Mouse (Mus musculus): ENCODE data around the gene Tnfaip2.

Tnfaip2 gene

DNA sequence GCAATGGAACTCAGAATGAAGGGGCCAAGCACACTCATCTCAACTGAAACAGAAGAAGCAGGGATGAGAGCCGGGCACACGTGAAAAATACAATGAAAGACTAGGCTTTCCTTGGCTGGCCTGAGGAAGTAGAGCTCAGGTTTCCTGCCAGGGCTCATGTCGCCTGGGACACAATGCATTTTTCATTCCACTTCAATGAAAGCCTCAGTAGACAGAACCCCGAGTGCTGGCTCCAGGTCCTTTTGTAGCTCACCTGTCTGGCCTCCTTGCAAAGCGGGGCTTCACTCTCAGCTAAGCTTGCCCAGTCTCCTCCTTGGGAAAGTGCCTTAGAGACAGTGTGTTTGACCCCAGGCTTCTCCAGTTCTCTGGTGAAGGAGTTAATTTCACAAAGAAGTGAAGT lies 36.7 kb downstream of the Tnfaip2 start:
- no peak for DNase-seq (ENCODE audit: low spot score in 2 of 2)

DNA sequence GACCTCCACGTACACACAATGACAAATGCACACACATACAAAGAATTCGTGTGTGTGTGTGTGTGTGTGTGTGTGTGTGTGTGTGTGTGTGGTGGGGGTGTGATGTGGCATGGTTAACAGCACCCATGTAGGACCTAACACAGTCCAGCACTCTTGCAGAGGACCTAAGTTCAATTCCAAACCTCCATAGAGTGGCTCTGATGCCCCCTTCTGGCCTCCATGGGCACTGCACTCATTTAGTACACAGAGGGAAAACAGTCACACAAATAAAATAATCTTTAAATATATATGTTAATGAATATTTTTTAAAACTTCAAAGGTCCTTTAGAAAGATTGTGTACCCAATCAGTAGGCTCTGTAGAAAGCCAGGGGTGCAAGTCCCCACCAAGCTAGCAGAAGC lies 37.6 kb downstream of the Tnfaip2 start:
- no peak for DNase-seq (ENCODE audit: low spot score in 2 of 2)

DNA sequence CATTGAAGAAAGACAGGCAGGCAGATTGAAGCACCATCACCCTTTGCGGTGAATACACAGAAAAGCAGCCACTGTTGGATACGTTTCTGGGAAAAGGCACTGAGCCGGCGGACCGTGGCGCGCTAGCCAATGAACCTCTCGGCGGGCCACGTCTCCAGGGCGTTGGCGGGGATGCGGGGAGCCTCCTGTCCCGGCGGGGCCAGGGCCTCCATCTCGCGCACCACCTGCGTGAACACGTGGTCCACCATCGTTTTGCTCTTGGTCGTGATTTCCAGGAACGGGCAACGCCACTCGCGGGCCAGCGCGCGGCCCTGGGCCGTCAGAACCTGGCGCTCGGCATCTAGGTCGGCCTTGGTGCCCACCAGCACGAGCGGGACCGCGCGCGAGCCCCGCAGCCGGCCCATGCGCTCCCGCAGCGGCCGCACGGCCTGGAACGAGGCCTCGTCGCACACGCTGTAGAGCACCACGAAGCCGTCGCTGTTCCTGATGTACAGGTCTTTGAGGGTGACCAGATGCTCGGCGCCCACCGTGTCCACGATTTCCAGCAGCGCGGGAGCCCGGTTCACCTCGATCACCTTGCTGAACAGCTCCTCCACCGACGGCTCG lies 42.9 kb downstream of the Tnfaip2 start:
- no peak for DNase-seq (ENCODE audit: low spot score in 2 of 2)

DNA sequence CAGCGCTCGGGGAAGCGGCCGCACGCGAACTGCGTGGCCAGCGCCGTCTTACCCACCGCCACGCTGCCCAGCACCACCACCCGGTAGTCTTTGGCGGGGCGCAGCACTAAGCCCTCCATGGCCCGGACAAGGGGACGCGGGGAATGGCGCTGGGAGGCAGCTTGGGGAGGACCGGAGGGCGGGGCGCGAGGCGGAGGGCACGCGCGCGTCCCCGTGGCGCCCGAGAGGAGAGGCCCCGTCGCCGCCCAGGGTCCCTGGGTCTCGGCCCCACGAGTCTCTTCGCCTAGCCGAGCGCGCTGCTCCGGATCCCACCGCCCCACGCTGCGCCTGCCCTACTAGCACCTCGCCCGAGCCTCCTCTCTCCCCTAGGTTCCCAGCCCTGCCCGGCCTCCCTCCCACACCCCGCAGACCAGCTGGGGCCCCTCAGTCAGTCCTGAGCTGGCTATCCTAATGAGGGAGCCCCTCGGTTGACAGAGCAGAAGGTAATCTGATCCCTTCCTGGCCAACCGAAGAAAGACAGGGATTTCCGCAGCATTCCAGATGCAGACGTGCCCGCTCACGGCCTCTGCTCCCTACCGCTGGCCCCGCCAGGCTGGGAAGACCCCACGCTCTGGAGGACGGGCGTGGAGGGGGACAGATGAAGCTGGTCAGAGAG lies 43.5 kb downstream of the Tnfaip2 start, which contains the start of gene Gm266:
Gm266 (minus strand) TSS at position 172 of the 655 bp plus-strand sequence.
- no peak for DNase-seq (ENCODE audit: low spot score in 2 of 2)

DNA sequence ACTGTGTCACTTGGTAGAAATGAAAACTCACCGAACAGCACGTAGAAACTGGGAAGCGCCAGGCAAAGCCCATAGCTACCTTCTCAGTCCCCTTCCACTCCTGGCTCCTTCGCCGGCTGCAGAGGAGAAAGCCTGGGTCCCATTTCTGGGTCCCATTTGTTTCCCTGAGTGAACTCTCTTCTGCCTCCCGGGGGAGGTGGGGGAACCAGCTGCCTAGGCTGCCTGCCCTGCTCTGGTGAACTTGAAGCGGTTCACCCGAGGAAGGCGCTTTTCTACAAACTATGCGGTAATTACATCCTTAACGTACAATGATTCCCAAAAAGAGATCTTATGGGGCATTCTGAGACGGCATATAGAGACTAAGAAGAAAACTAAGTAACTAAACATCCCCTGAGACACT lies 44.2 kb downstream of the Tnfaip2 start:
- DNase-seq (ENCODE audit: low spot score in 2 of 2) = no peak

DNA sequence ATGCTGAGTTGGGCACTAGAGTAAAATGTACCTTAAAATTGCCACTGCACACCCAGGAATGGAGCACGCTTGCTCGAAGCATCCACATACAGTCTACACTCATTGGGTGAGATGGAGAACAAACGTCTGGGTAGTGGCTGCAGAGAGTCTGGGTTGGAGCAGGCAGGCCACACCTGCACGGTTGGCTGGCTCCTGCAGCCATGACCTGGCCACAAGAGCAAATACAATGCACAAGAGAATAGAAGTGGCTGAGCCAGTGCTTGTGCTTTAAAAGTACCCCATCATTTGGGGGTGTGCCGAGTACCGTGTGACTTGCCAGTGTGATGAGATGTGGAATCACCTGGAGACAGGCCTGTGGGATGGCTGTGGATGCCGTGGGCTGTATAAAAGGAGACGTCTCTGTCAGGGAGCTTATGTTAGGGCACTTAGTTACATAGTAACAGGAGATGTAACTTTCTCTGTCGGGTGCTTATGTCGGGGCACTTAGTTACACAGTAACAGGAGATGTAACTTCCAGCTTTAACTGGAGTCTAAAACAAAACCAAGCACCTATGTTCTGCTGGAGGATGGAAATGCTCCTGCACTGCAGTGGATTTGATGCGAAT lies 47.1 kb downstream of the Tnfaip2 start:
- DNase-seq (ENCODE audit: low spot score in 2 of 2) = no peak

DNA sequence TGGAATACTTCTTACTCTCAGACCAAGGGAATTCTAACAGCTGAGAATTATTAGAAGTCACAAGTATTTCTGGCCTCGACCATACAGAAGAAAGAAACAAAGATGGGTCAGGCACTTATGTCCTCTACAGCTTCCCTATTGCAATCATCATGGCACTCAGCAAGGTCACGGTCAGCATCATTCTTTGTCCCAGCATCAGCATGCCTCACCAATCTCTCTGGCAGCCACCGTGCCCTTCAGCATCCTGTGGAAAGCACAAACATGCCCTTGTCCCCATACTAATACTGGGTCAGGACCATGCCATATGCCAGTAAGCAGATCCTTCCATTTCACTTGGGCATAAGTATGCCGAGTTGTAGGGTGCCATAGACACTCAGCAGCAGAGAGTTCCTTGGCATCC lies 52.7 kb downstream of the Tnfaip2 start:
- no peak for DNase-seq (ENCODE audit: low spot score in 2 of 2)

DNA sequence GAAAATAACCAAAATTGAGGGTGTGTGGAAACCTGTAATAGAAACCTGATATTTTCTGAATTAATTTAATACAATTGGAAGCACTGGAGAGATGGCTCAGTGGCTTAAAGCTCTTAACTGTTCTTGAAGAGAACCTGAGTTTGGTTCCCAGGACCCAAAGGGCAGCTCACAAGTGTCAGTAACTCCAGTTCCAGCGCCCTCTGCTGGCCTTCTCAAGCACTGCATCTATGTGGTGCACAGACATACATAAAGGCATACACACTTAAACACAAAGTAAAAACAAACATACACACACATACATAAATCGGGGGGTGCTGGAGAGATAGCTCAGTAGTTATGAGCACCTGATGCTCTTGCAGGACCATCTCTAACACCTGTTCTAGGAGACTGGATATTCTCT lies 54.8 kb downstream of the Tnfaip2 start:
- no peak for DNase-seq (ENCODE audit: low spot score in 2 of 2)

DNA sequence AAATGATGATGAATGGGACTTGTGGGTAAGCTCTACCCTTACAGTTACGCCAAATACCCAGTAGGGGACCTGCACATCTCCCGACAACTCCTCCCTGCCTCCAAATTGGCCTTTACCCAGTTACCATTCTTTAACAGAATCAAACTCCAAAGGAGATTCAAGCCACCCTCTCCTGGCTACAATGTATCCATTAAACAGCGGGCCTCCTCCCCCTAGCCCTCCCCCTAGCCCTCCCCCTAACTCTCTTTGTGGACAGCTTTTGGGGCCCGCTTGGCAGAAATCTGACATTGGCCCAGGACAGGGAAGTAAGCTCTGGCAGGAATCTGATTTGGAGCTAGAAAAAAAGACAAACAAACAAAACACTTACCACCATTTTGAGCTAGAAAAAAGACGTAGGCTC lies 57.3 kb downstream of the Tnfaip2 start:
- no peak for DNase-seq (ENCODE audit: low spot score in 2 of 2)

DNA sequence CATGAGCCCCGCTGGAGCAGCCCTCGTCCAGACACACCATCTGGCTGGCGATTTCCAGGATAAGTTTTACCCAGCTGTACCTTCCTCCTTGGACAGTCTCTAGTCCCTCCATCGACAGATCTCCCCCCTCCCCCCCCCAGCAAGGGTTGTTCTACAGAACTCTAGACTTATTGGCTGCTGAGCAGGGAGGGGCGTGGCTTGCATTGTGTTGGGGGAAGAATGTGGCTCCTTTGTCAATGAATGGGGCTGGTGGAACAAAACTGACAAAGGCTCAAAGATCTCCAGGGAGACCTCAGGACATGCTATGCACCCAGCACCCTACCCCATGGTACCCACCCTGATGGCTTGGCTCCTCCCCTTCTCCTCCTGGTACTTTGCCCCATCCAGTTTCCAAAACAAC lies 58.5 kb downstream of the Tnfaip2 start:
- no peak for DNase-seq (ENCODE audit: low spot score in 2 of 2)

DNA sequence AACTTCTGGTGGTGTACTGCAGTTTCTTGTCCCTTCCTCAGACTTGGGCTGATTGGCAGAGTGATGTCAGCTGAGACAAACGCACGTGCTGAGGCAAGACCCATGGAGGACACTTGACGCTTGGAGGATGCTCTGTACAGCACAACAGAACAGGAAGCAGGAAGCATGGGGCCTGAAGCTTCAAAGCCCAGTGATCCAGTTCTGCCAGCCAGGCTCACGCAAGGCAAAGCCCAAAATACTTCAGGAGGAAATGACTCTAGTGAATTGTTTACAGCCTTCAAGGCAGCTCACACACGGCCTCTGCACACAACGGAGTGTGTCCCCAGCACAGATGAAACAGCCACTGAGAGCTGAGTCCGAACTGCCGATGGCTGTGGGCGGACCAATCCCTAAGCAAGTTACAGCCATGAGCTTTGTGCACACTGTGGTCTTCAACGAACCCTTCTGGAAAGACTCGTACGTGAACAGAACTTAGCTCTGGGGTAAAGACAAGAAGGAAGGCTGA lies 60.8 kb downstream of the Tnfaip2 start:
- no peak for DNase-seq (ENCODE audit: low spot score in 2 of 2)

DNA sequence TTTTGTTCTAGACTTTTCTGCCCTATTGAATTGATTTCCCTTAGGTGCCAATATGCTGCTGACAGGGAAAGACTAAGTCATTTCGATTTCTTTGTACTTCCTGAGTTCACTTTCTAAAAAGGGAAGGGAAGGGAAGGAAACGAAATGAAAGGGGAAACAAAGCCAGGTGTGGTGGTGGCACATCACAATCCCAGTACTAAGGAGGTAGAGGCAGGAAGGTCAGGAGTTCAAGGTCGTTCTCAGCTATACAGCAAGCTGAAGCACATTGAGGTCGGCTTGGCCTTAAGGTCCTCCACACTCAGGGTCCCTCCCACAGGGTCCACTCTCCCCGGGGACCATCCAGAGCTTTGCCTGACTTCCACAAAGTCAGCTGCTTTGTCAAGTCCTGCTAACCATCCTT lies 61.3 kb downstream of the Tnfaip2 start:
- no peak for DNase-seq (ENCODE audit: low spot score in 2 of 2)

Measured in spleen, postnatal 36 days (tissue).